Mouse (Mus musculus): Measurements from ENCODE around the gene H2-Aa. TPM values are rescaled to one million over a fixed set of nuclear protein-coding genes. Genes with fewer than 3 reads are reported as not detected.
A peak's percentile ranks its signal among the peaks of the same experiment; 100 is the strongest.

H2-Aa gene
- polyA plus RNA-seq, 1 experiment from 2014 or later: 0.21 TPM

GRCm38 (mm10) chr17:34281836-34282235 is 5.8 kb downstream of the H2-Aa start:
- no peaks in the 10 kb centered on the region for H3K36me3 ChIP-seq (ENCODE audit: poor library complexity, severe bottlenecking)
- no peak overlapping the region for H3K9ac ChIP-seq
- H3K27me3 ChIP-seq: peaks cover 5% of the 10 kb centered on the region; the same call in 1 of the 2 replicates
- no peak for ATAC-seq
- H3K4me3 ChIP-seq: no peak overlapping the region
- H3K27ac ChIP-seq: no peak overlapping the region
- no peaks in the 10 kb centered on the region for H3K4me1 ChIP-seq
- H3K9me3 ChIP-seq (replicated peaks): no peaks in the 10 kb centered on the region; the same call in 1 of the 2 replicates
- WGBS: 85% methylated on average over 1 of the region's 1 CpGs
- H3K4me2 ChIP-seq: no peak overlapping the region

DNA sequence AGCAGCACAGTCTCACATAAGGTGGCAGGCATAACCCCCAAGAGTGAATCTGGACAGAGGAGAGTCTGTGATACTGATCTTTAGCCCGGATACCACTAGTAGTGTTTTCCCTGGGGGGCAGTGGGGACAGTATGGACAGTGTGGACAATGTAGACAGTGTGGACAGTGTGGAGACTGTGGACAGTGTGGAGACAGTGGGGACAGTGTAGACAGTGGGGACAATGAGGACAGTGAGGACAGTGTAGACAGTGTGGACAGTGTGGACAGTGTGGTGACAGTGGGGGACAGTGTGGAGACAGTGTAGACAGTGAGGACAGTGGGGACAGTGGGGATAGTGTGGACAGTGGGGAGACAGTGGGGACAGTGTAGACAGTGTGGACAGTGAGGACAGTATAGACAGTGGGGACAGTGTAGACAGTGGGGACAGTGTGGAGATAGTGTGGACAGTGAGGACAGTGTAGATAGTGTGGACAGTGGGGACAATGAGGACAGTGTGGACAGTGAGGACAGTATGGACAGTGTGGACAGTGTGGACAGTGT is 7.1 kb downstream of the H2-Aa start:
- no peak overlapping the region for H3K4me2 ChIP-seq
- H3K27me3 ChIP-seq: peaks cover 5% of the 10 kb centered on the region; the same call in 1 of the 2 replicates
- H3K4me1 ChIP-seq: no peaks in the 10 kb centered on the region
- ATAC-seq: no peak
- H3K36me3 ChIP-seq (ENCODE audit: poor library complexity, severe bottlenecking): no peaks in the 10 kb centered on the region
- 71% methylated on average over 1 of the region's 1 CpGs for WGBS
- no peaks in the 10 kb centered on the region; the same call in 1 of the 2 replicates for H3K9me3 ChIP-seq (replicated peaks)
- no peak overlapping the region for H3K27ac ChIP-seq
- no peak overlapping the region for H3K9ac ChIP-seq
- H3K4me3 ChIP-seq: no peak overlapping the region

DNA sequence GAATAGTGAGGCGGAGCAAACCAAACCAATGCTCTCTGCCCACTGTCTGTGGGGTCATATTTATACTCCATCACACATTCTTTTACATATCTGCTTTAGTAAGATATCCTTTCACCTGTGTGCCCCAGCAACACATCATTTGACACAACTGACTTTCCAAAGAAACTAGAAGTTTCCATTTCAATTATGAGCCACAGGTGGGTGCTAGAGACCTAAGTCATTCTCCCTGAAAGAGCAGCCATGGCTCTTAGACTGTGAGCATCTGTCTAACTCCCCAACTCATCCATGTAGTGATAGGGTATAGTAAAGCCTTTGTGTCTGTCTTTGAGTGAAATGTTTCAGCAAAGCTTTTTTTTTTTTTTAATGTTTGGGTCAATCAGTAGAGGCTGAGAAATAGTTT is 15.5 kb downstream of the H2-Aa start:
- WGBS: 82% methylated on average over 1 of the region's 1 CpGs
- no peak for ATAC-seq
- Histone ChIP-seq H3K27ac (no peak overlapping the region), H3K4me3 (no peak overlapping the region), H3K9me3 (replicated peaks) (no peaks in the 10 kb centered on the region; the same call in 1 of the 2 replicates), H3K4me1 (no peaks in the 10 kb centered on the region), H3K27me3 (peaks cover 6% of the 10 kb centered on the region), H3K4me2 (no peak overlapping the region), H3K36me3 (ENCODE audit: poor library complexity, severe bottlenecking) (no peaks in the 10 kb centered on the region), H3K9ac (no peak overlapping the region)

DNA sequence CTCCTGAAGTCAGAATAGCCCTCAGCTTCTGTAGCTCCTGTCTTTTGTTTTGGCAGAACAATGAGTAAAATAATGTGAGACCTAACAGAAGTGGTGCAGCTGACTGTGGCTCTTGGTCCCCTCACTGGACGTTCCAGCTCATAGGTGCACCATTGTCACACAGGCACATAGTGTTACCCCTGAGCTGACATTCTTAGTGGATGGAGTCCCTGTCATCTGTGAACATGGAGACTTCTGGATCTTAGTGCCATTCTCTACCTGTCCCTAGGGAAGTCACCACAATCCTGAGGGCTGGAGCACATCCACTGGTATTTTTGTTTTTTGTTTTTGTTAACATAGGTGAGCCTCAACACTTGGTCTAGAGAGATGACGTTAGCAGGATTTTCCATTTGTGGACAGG is 16.7 kb downstream of the H2-Aa start:
- H3K27ac ChIP-seq: no peak overlapping the region
- H3K9me3 ChIP-seq (replicated peaks): no peaks in the 10 kb centered on the region
- no peaks in the 10 kb centered on the region for H3K4me1 ChIP-seq
- no peak for ATAC-seq
- 75% methylated on average over 2 of the region's 2 CpGs for WGBS
- no peak overlapping the region for H3K4me2 ChIP-seq
- peaks cover 12% of the 10 kb centered on the region for H3K27me3 ChIP-seq
- no peak overlapping the region for H3K4me3 ChIP-seq
- no peaks in the 10 kb centered on the region for H3K36me3 ChIP-seq (ENCODE audit: poor library complexity, severe bottlenecking)
- H3K9ac ChIP-seq: no peak overlapping the region

DNA sequence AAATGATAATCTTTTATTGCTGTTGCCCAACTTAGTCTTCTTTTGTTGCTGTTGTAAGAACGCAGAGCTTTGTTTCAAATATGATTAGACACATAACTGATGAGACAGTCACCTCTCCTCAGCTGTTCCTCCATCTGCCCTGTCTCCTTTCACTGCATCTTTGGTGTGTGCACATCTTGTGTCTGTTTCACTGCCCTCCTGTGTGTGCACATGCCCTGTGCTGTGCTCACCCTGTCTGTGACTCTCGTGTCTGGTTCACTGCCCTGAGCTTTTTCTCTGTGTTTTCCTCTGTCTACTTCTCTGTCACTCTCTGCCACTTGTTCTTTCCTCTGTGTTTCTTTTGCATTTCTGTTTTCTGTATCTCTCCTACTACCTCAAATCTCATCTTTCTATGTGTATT is 17.4 kb downstream of the H2-Aa start:
- ATAC-seq: no peak
- H3K27ac ChIP-seq: no peak overlapping the region
- H3K9me3 ChIP-seq (replicated peaks): no peaks in the 10 kb centered on the region
- H3K27me3 ChIP-seq: peaks cover 16% of the 10 kb centered on the region
- no peak overlapping the region for H3K9ac ChIP-seq
- peaks cover under 1% of the 10 kb centered on the region; the same call in 1 of the 2 replicates for H3K4me1 ChIP-seq
- 92% methylated on average over 2 of the region's 2 CpGs for WGBS
- no peaks in the 10 kb centered on the region for H3K36me3 ChIP-seq (ENCODE audit: poor library complexity, severe bottlenecking)
- H3K4me3 ChIP-seq: no peak overlapping the region
- no peak overlapping the region for H3K4me2 ChIP-seq

- no peaks in the 10 kb centered on the region for H3K9me3 ChIP-seq (replicated peaks)
- H3K4me2 ChIP-seq: no peak overlapping the region
- H3K36me3 ChIP-seq (ENCODE audit: poor library complexity, severe bottlenecking): no peaks in the 10 kb centered on the region
- H3K9ac ChIP-seq: no peak overlapping the region
- WGBS: 77% methylated on average over 4 of the region's 4 CpGs
- H3K4me1 ChIP-seq: peaks cover 4% of the 10 kb centered on the region
- H3K4me3 ChIP-seq: no peak overlapping the region
- no peak for ATAC-seq
- H3K27me3 ChIP-seq: peaks cover 20% of the 10 kb centered on the region
- H3K27ac ChIP-seq: no peak overlapping the region
Observed at GRCm38 (mm10) chr17:34269817-34270216, 17.8 kb downstream of the H2-Aa start.

DNA sequence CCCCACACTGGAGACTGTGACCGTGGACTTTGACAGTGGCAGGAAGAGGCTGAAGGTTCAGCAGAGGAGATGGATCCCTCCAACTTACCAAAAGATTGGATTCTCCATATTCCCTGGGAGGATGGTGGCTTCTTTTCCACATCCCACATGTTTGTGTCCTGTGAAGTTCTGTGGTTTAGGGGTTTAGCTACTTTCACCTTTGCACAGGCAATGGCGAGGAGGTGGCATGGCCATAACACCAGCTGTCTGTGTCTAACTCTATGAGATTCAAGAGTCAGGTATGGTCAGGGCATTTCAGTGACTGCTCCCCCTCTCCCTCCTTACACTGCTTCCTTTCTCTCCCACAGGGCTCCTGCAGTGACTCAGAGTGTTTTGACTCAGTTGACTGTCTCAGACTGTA is 18.9 kb downstream of the H2-Aa start:
- Histone ChIP-seq H3K9ac (no peak overlapping the region), H3K4me1 (peaks cover 14% of the 10 kb centered on the region), H3K27ac (no peak overlapping the region), H3K4me2 (no peak overlapping the region), H3K36me3 (ENCODE audit: poor library complexity, severe bottlenecking) (no peaks in the 10 kb centered on the region), H3K27me3 (peaks cover 31% of the 10 kb centered on the region), H3K4me3 (no peak overlapping the region), H3K9me3 (replicated peaks) (no peaks in the 10 kb centered on the region)
- 89% methylated on average over 2 of the region's 2 CpGs for WGBS
- no peak for ATAC-seq

DNA sequence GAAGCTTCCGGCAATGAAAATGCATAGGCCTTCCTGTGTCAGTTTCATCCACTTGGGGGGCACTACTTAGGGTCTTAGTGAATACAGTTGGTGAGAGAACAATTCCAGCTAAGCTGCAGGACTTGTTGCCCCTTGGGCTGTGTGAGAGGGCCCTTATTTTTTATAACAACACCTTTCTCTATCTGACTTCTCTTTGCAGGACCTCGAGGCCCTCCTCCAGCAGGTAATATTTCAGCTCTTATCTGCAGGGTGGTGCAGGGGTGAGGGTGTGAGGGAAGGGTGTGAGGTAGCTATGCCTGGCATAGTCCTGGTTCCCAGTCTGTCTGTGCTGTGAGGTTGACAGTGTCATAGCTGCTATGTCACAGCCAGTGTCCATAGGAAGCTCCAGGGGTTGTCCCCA is 19.4 kb downstream of the H2-Aa start:
- 74% methylated on average over 2 of the region's 2 CpGs for WGBS

DNA sequence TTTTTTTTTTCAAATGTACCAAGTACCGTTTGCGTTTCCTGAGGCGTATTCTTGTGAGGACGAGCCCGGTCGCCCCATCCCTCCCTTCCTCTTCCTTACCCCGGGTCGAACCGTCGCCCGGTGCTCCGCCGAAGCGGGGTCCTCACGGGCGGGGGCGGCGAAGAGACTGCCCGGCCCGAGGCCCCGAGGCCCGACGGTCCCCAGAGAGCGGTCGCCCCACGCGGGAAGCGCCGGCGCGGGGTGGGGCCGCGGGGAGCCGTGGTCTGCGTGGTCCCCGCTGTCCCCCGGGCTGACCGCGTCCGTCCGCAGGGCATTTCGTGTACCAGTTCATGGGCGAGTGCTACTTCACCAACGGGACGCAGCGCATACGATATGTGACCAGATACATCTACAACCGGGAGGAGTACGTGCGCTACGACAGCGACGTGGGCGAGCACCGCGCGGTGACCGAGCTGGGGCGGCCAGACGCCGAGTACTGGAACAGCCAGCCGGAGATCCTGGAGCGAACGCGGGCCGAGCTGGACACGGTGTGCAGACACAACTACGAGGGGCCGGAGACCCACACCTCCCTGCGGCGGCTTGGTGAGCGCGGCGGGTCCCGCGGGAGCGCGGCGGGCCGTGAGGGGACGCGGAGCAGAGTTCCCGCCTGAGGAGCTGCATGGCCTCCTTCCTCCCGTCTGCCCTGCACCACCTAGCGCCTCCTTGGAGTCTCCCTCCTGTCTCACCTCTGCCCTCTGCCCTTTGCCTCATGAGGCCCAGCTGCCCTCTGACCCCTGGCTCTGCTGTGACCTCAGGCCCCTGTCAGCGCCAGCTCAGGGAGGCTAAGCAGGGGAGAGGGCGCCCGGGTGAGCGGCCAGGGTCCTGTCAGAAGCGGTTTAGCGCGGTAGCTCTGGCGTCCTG is 22.9 kb downstream of the H2-Aa start:
- under 1% methylated on average over 93 of the region's 93 CpGs for WGBS
- no peak for ATAC-seq
- peaks cover 43% of the 10 kb centered on the region for H3K27me3 ChIP-seq

More for the DNA sequence above, 19.4 kb downstream of the H2-Aa start:
- peaks cover 19% of the 10 kb centered on the region for H3K4me1 ChIP-seq
- H3K4me2 ChIP-seq: no peak overlapping the region
- no peaks in the 10 kb centered on the region for H3K36me3 ChIP-seq (ENCODE audit: poor library complexity, severe bottlenecking)
- no peaks in the 10 kb centered on the region for H3K9me3 ChIP-seq (replicated peaks)
- H3K27ac ChIP-seq: no peak overlapping the region
- no peak overlapping the region for H3K4me3 ChIP-seq
- ATAC-seq: no peak
- peaks cover 36% of the 10 kb centered on the region for H3K27me3 ChIP-seq
- no peak overlapping the region for H3K9ac ChIP-seq

DNA sequence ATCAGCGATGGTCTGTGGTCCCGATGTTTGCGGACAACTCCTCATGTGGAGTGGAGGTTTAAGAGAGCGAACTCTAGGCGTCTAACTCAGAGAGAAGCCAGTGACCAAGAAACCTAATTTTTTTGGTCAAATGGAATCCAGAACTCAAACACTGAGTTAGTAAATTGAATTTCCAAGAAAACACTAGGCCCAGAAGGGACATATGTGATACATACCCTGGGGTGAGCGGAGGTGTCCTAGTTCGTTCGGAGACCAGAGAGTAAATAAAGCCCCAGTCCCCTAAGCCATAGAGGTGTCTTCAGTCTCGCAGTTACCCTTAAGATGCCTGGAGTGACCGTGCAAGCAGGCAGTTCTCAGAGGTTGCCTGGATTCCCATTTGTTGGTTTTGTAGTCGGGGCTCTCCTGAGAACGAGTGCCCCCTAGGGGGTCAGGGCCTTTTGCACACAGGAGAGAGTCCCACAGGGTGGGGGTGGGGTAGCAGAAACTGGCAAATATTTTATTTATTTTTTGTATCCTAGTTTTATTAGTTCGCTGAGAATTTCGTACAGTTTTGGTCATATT is 23.7 kb downstream of the H2-Aa start:
- Histone ChIP-seq H3K9ac (no peak overlapping the region; the same call in 1 of the 2 replicates), H3K4me2 (peak overlapping the region; percentile 94)
- no peak for ATAC-seq

More for the DNA sequence above, 22.9 kb downstream of the H2-Aa start:
- Histone ChIP-seq H3K36me3 (ENCODE audit: poor library complexity, severe bottlenecking) (no peaks in the 10 kb centered on the region), H3K4me3 (peak overlapping the region; percentile 50), H3K4me1 (peaks cover 21% of the 10 kb centered on the region), H3K27ac (no peak overlapping the region), H3K4me2 (peak overlapping the region; percentile 94), H3K9me3 (replicated peaks) (no peaks in the 10 kb centered on the region), H3K9ac (peak overlapping the region; percentile 65)

DNA sequence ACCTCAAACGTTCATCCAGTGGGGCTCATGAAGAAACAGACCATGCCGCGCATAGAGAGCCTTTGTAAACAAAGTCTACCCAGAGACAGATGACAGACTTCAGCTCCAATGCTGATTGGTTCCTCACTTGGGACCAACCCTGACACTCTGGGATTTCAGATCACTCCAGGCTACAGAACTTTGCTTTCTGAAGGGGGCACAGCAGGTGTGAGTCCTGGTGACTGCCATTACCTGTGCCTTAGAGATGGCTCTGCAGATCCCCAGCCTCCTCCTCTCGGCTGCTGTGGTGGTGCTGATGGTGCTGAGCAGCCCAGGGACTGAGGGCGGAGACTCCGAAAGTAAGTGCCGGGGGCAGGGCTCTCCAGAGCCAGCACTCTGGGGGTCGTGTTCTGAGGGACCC is 24.6 kb downstream of the H2-Aa start:
- H3K36me3 ChIP-seq (ENCODE audit: poor library complexity, severe bottlenecking): no peaks in the 10 kb centered on the region
- peaks cover 40% of the 10 kb centered on the region for H3K27me3 ChIP-seq
- no peak overlapping the region for H3K27ac ChIP-seq
- peak; percentile 91 for ATAC-seq
- peaks cover 21% of the 10 kb centered on the region for H3K4me1 ChIP-seq
- H3K9ac ChIP-seq: peak overlapping the region; percentile 24
- H3K4me3 ChIP-seq: peak overlapping the region; percentile 50
- H3K4me2 ChIP-seq: peak overlapping the region; percentile 94
- H3K9me3 ChIP-seq (replicated peaks): no peaks in the 10 kb centered on the region
- 1% methylated on average over 8 of the region's 8 CpGs for WGBS

More for the DNA sequence above, 23.7 kb downstream of the H2-Aa start:
- H3K9me3 ChIP-seq (replicated peaks): no peaks in the 10 kb centered on the region
- whole genome bisulfite sequencing: 4% methylated on average over 14 of the region's 14 CpGs
- H3K27me3 ChIP-seq: peaks cover 43% of the 10 kb centered on the region
- peaks cover 21% of the 10 kb centered on the region for H3K4me1 ChIP-seq
- H3K4me3 ChIP-seq: peak overlapping the region; percentile 50
- H3K27ac ChIP-seq: no peak overlapping the region
- no peaks in the 10 kb centered on the region for H3K36me3 ChIP-seq (ENCODE audit: poor library complexity, severe bottlenecking)

GRCm38 (mm10) chr17:34261502-34261901 is 26.1 kb downstream of the H2-Aa start:
- no peak overlapping the region for H3K27ac ChIP-seq
- ATAC-seq: peak; percentile 65
- 19% methylated on average over 4 of the region's 4 CpGs for WGBS
- H3K4me3 ChIP-seq: no peak overlapping the region
- no peaks in the 10 kb centered on the region for H3K9me3 ChIP-seq (replicated peaks)
- H3K4me2 ChIP-seq: no peak overlapping the region
- H3K36me3 ChIP-seq (ENCODE audit: poor library complexity, severe bottlenecking): no peaks in the 10 kb centered on the region
- H3K27me3 ChIP-seq: peaks cover 33% of the 10 kb centered on the region
- H3K4me1 ChIP-seq: peaks cover 21% of the 10 kb centered on the region
- no peak overlapping the region for H3K9ac ChIP-seq

Data from forebrain, embryonic 13.5 days (tissue).